Mouse (Mus musculus): ENCODE results near the gene Tldc1.
A peak's percentile ranks its signal among the peaks of the same experiment; 100 is the strongest.

The Tldc1 gene

GRCm38 (mm10) chr8:119795651-119796050, 17.4 kb upstream of the Tldc1 start:
- H3K4me1 ChIP-seq (replicated peaks; ENCODE audit: low read depth, low read length) = peaks cover 60% of the 10 kb centered on the region
- no peak for TF ChIP-seq POU5F1 (IDR thresholded peaks at IDR 0.05; ENCODE audit: borderline replicate concordance, low read length)
- TF ChIP-seq CTCF (conservative IDR thresholded peaks at IDR 0.05; ENCODE audit: low read length) = no peak
- TF ChIP-seq NANOG (IDR thresholded peaks at IDR 0.05; ENCODE audit: borderline replicate concordance, low read length) = no peak
- peaks cover 4% of the 10 kb centered on the region for H3K27me3 ChIP-seq (ENCODE audit: insufficient read depth, low read length)
- H3K36me3 ChIP-seq (ENCODE audit: insufficient read depth, low read length) = no peaks in the 10 kb centered on the region
- no peaks in the 10 kb centered on the region for H3K9me3 ChIP-seq (ENCODE audit: low read length)
- no peak overlapping the region for H3K4me3 ChIP-seq (replicated peaks; ENCODE audit: low read length)

- H3K36me3 ChIP-seq (ENCODE audit: insufficient read depth, low read length) = no peaks in the 10 kb centered on the region
- no peak for TF ChIP-seq POU5F1 (IDR thresholded peaks at IDR 0.05; ENCODE audit: borderline replicate concordance, low read length)
- no peak for TF ChIP-seq CTCF (conservative IDR thresholded peaks at IDR 0.05; ENCODE audit: low read length)
- TF ChIP-seq NANOG (IDR thresholded peaks at IDR 0.05; ENCODE audit: borderline replicate concordance, low read length) = no peak
- H3K9me3 ChIP-seq (ENCODE audit: low read length) = no peaks in the 10 kb centered on the region
- no peak overlapping the region for H3K4me3 ChIP-seq (replicated peaks; ENCODE audit: low read length)
- H3K4me1 ChIP-seq (replicated peaks; ENCODE audit: low read depth, low read length) = peaks cover 51% of the 10 kb centered on the region
- peaks cover 4% of the 10 kb centered on the region for H3K27me3 ChIP-seq (ENCODE audit: insufficient read depth, low read length)
Measured at GRCm38 (mm10) chr8:119794689-119795088, 16.5 kb upstream of the Tldc1 start.

GRCm38 (mm10) chr8:119791804-119792704, 13.8 kb upstream of the Tldc1 start:
- H3K9me3 ChIP-seq (ENCODE audit: low read length) = no peaks in the 10 kb centered on the region
- H3K4me3 ChIP-seq (replicated peaks; ENCODE audit: low read length) = no peak overlapping the region
- no peaks in the 10 kb centered on the region for H3K36me3 ChIP-seq (ENCODE audit: insufficient read depth, low read length)
- H3K4me1 ChIP-seq (replicated peaks; ENCODE audit: low read depth, low read length) = peaks cover 39% of the 10 kb centered on the region
- peaks cover 4% of the 10 kb centered on the region for H3K27me3 ChIP-seq (ENCODE audit: insufficient read depth, low read length)
- TF ChIP-seq NANOG (IDR thresholded peaks at IDR 0.05; ENCODE audit: borderline replicate concordance, low read length) = no peak
- no peak for TF ChIP-seq POU5F1 (IDR thresholded peaks at IDR 0.05; ENCODE audit: borderline replicate concordance, low read length)
- TF ChIP-seq CTCF (conservative IDR thresholded peaks at IDR 0.05; ENCODE audit: low read length) = no peak

GRCm38 (mm10) chr8:119789581-119789980, 11.4 kb upstream of the Tldc1 start:
- no peaks in the 10 kb centered on the region for H3K36me3 ChIP-seq (ENCODE audit: insufficient read depth, low read length)
- no peak for TF ChIP-seq POU5F1 (IDR thresholded peaks at IDR 0.05; ENCODE audit: borderline replicate concordance, low read length)
- TF ChIP-seq CTCF (conservative IDR thresholded peaks at IDR 0.05; ENCODE audit: low read length) = no peak
- no peak for TF ChIP-seq NANOG (IDR thresholded peaks at IDR 0.05; ENCODE audit: borderline replicate concordance, low read length)

GRCm38 (mm10) chr8:119788607-119789381, 10.6 kb upstream of the Tldc1 start:
- peaks cover 49% of the 10 kb centered on the region for H3K4me1 ChIP-seq (replicated peaks; ENCODE audit: low read depth, low read length)
- no peaks in the 10 kb centered on the region for H3K36me3 ChIP-seq (ENCODE audit: insufficient read depth, low read length)
- peak overlapping the region; percentile 43 for H3K4me3 ChIP-seq (replicated peaks; ENCODE audit: low read length)
- peaks cover 10% of the 10 kb centered on the region for H3K27me3 ChIP-seq (ENCODE audit: insufficient read depth, low read length)
- TF ChIP-seq NANOG (IDR thresholded peaks at IDR 0.05; ENCODE audit: borderline replicate concordance, low read length) = no peak
- no peak for TF ChIP-seq CTCF (conservative IDR thresholded peaks at IDR 0.05; ENCODE audit: low read length)
- no peak for TF ChIP-seq POU5F1 (IDR thresholded peaks at IDR 0.05; ENCODE audit: borderline replicate concordance, low read length)
- H3K9me3 ChIP-seq (ENCODE audit: low read length) = no peaks in the 10 kb centered on the region

More at GRCm38 (mm10) chr8:119789581-119789980, 11.4 kb upstream of the Tldc1 start:
- Histone ChIP-seq H3K9me3 (ENCODE audit: low read length) (no peaks in the 10 kb centered on the region), H3K27me3 (ENCODE audit: insufficient read depth, low read length) (peaks cover 10% of the 10 kb centered on the region), H3K4me3 (replicated peaks; ENCODE audit: low read length) (peak overlapping the region; percentile 43), H3K4me1 (replicated peaks; ENCODE audit: low read depth, low read length) (peaks cover 48% of the 10 kb centered on the region)

GRCm38 (mm10) chr8:119787341-119787740, 9.1 kb upstream of the Tldc1 start:
- peaks cover 6% of the 10 kb centered on the region for H3K27me3 ChIP-seq (ENCODE audit: insufficient read depth, low read length)
- no peaks in the 10 kb centered on the region for H3K36me3 ChIP-seq (ENCODE audit: insufficient read depth, low read length)
- H3K4me1 ChIP-seq (replicated peaks; ENCODE audit: low read depth, low read length) = peaks cover 47% of the 10 kb centered on the region
- H3K4me3 ChIP-seq (replicated peaks; ENCODE audit: low read length) = no peak overlapping the region
- TF ChIP-seq NANOG (IDR thresholded peaks at IDR 0.05; ENCODE audit: borderline replicate concordance, low read length) (no peak), CTCF (conservative IDR thresholded peaks at IDR 0.05; ENCODE audit: low read length) (no peak), POU5F1 (IDR thresholded peaks at IDR 0.05; ENCODE audit: borderline replicate concordance, low read length) (no peak)
- no peaks in the 10 kb centered on the region for H3K9me3 ChIP-seq (ENCODE audit: low read length)

GRCm38 (mm10) chr8:119786871-119787270, 8.7 kb upstream of the Tldc1 start:
- no peak overlapping the region for H3K4me3 ChIP-seq (replicated peaks; ENCODE audit: low read length)

GRCm38 (mm10) chr8:119785764-119786405, 7.7 kb upstream of the Tldc1 start:
- peak overlapping the region; percentile 17; the same call in 1 of the 2 replicates for H3K4me3 ChIP-seq (replicated peaks; ENCODE audit: low read length)
- peaks cover 42% of the 10 kb centered on the region for H3K4me1 ChIP-seq (replicated peaks; ENCODE audit: low read depth, low read length)
- H3K9me3 ChIP-seq (ENCODE audit: low read length) = no peaks in the 10 kb centered on the region
- H3K36me3 ChIP-seq (ENCODE audit: insufficient read depth, low read length) = no peaks in the 10 kb centered on the region
- H3K27me3 ChIP-seq (ENCODE audit: insufficient read depth, low read length) = peaks cover 6% of the 10 kb centered on the region
- no peak for TF ChIP-seq POU5F1 (IDR thresholded peaks at IDR 0.05; ENCODE audit: borderline replicate concordance, low read length)
- TF ChIP-seq CTCF (conservative IDR thresholded peaks at IDR 0.05; ENCODE audit: low read length) = no peak
- no peak for TF ChIP-seq NANOG (IDR thresholded peaks at IDR 0.05; ENCODE audit: borderline replicate concordance, low read length)

More at GRCm38 (mm10) chr8:119786871-119787270, 8.7 kb upstream of the Tldc1 start:
- H3K27me3 ChIP-seq (ENCODE audit: insufficient read depth, low read length) = peaks cover 6% of the 10 kb centered on the region
- no peaks in the 10 kb centered on the region for H3K36me3 ChIP-seq (ENCODE audit: insufficient read depth, low read length)
- H3K9me3 ChIP-seq (ENCODE audit: low read length) = no peaks in the 10 kb centered on the region
- H3K4me1 ChIP-seq (replicated peaks; ENCODE audit: low read depth, low read length) = peaks cover 44% of the 10 kb centered on the region
- no peak for TF ChIP-seq NANOG (IDR thresholded peaks at IDR 0.05; ENCODE audit: borderline replicate concordance, low read length)
- no peak for TF ChIP-seq POU5F1 (IDR thresholded peaks at IDR 0.05; ENCODE audit: borderline replicate concordance, low read length)
- TF ChIP-seq CTCF (conservative IDR thresholded peaks at IDR 0.05; ENCODE audit: low read length) = no peak

Measured in E14TG2a.4 (cell line).